Mouse (Mus musculus): ENCODE data around the gene Srd5a1. TPM values are rescaled to one million over a fixed set of nuclear protein-coding genes. Genes with fewer than 3 reads are reported as not detected.
A peak's percentile ranks its signal among the peaks of the same experiment; 100 is the strongest.

Srd5a1 gene
- polyA plus RNA-seq, 1 experiment from 2014 or later, result 24.9 TPM

GRCm38 (mm10) chr13:69534654-69535551 is 76.3 kb downstream of the Srd5a1 start:
- Histone ChIP-seq H3K4me2 (peak overlapping the region; percentile 92), H3K4me3 (ENCODE audit: low read depth, low read length) (peak overlapping the region; percentile 95), H3K9me3 (ENCODE audit: control insufficient read depth, low read length) (no peaks in the 10 kb centered on the region), H3K27me3 (ENCODE audit: control insufficient read depth, insufficient read depth, low read length) (no peaks in the 10 kb centered on the region), H3K27ac (ENCODE audit: low read depth, low read length) (peak overlapping the region; percentile 87), H3K4me1 (ENCODE audit: control insufficient read depth, insufficient read depth, low read length) (peaks cover 39% of the 10 kb centered on the region), H3K36me3 (ENCODE audit: control insufficient read depth, insufficient read depth, low read length) (no peaks in the 10 kb centered on the region; the same call in 1 of the 2 replicates), H3K9ac (ENCODE audit: low read length) (peak overlapping the region; percentile 95)
- peak; percentile 100 for DNase-seq (ENCODE audit: low spot score, missing footprints)
- under 1% methylated on average over 64 of the region's 86 CpGs for WGBS
- ATAC-seq (ENCODE audit: low FRiP score), result peak; percentile 94

GRCm38 (mm10) chr13:69534334-69534653 is 76.9 kb downstream of the Srd5a1 start, which contains the start of gene Tent4a:
Gene Tent4a (minus strand): TSS chr13:69534617.
- no peaks in the 10 kb centered on the region; the same call in 1 of the 2 replicates for H3K36me3 ChIP-seq (ENCODE audit: control insufficient read depth, insufficient read depth, low read length)
- ATAC-seq (ENCODE audit: low FRiP score) (peak; percentile 88), DNase-seq (ENCODE audit: low spot score, missing footprints) (no peak)
- peak within 1 kb of the TSS; percentile 92 for H3K4me2 ChIP-seq
- peak within 1 kb of the TSS; percentile 95 for H3K4me3 ChIP-seq (ENCODE audit: low read depth, low read length)
- H3K9ac ChIP-seq (ENCODE audit: low read length), result peak within 1 kb of the TSS; percentile 95
- H3K27ac ChIP-seq (ENCODE audit: low read depth, low read length), result peak within 1 kb of the TSS; percentile 87
- H3K4me1 ChIP-seq (ENCODE audit: control insufficient read depth, insufficient read depth, low read length), result peaks cover 39% of the 10 kb centered on the region
- WGBS, result 2% methylated on average over 41 of the region's 57 CpGs
- H3K27me3 ChIP-seq (ENCODE audit: control insufficient read depth, insufficient read depth, low read length), result no peaks in the 10 kb centered on the region
- no peaks in the 10 kb centered on the region for H3K9me3 ChIP-seq (ENCODE audit: control insufficient read depth, low read length)

GRCm38 (mm10) chr13:69533405-69534333 is 77.6 kb downstream of the Srd5a1 start, which contains the start of gene Nsun2:
Gene Nsun2 (plus strand): TSS chr13:69533746.
- H3K9ac ChIP-seq (ENCODE audit: low read length), result peak within 1 kb of the TSS; percentile 90
- 0 out of 2 replicates have a peak, but pooled peaks have one; percentile 1 for ATAC-seq (ENCODE audit: low FRiP score)

GRCm38 (mm10) chr13:69532893-69533404 is 78.3 kb downstream of the Srd5a1 start:
- H3K9me3 ChIP-seq (ENCODE audit: control insufficient read depth, low read length), result no peaks in the 10 kb centered on the region
- H3K4me1 ChIP-seq (ENCODE audit: control insufficient read depth, insufficient read depth, low read length), result peaks cover 36% of the 10 kb centered on the region
- H3K4me2 ChIP-seq, result peak overlapping the region; percentile 89
- WGBS, result 2% methylated on average over 9 of the region's 9 CpGs
- peak overlapping the region; percentile 73 for H3K27ac ChIP-seq (ENCODE audit: low read depth, low read length)
- peak overlapping the region; percentile 90 for H3K9ac ChIP-seq (ENCODE audit: low read length)
- no peak for ATAC-seq (ENCODE audit: low FRiP score)
- H3K36me3 ChIP-seq (ENCODE audit: control insufficient read depth, insufficient read depth, low read length), result no peaks in the 10 kb centered on the region; the same call in 1 of the 2 replicates
- H3K27me3 ChIP-seq (ENCODE audit: control insufficient read depth, insufficient read depth, low read length), result no peaks in the 10 kb centered on the region
- peak; percentile 83 for DNase-seq (ENCODE audit: low spot score, missing footprints)
- H3K4me3 ChIP-seq (ENCODE audit: low read depth, low read length), result peak overlapping the region; percentile 95

More at GRCm38 (mm10) chr13:69533405-69534333, 77.6 kb downstream of the Srd5a1 start, which contains the start of gene Nsun2:
- Histone ChIP-seq H3K27me3 (ENCODE audit: control insufficient read depth, insufficient read depth, low read length) (no peaks in the 10 kb centered on the region), H3K4me1 (ENCODE audit: control insufficient read depth, insufficient read depth, low read length) (peaks cover 40% of the 10 kb centered on the region), H3K4me3 (ENCODE audit: low read depth, low read length) (peak within 1 kb of the TSS; percentile 95), H3K4me2 (peak within 1 kb of the TSS; percentile 89), H3K27ac (ENCODE audit: low read depth, low read length) (peak within 1 kb of the TSS; percentile 87), H3K9me3 (ENCODE audit: control insufficient read depth, low read length) (no peaks in the 10 kb centered on the region), H3K36me3 (ENCODE audit: control insufficient read depth, insufficient read depth, low read length) (no peaks in the 10 kb centered on the region; the same call in 1 of the 2 replicates)
- DNase-seq (ENCODE audit: low spot score, missing footprints), result peak; percentile 90
- under 1% methylated on average over 78 of the region's 155 CpGs for WGBS

GRCm38 (mm10) chr13:69532101-69532892 is 78.9 kb downstream of the Srd5a1 start:
- no peaks in the 10 kb centered on the region for H3K27me3 ChIP-seq (ENCODE audit: control insufficient read depth, insufficient read depth, low read length)
- DNase-seq (ENCODE audit: low spot score, missing footprints) (peak; percentile 83), ATAC-seq (ENCODE audit: low FRiP score) (no peak)
- H3K4me2 ChIP-seq, result peak overlapping the region; percentile 89
- peaks cover 38% of the 10 kb centered on the region for H3K4me1 ChIP-seq (ENCODE audit: control insufficient read depth, insufficient read depth, low read length)
- H3K9ac ChIP-seq (ENCODE audit: low read length), result peak overlapping the region; percentile 90
- 25% methylated on average over 14 of the region's 14 CpGs for WGBS
- peak overlapping the region; percentile 95 for H3K4me3 ChIP-seq (ENCODE audit: low read depth, low read length)
- no peak overlapping the region for H3K27ac ChIP-seq (ENCODE audit: low read depth, low read length)
- H3K9me3 ChIP-seq (ENCODE audit: control insufficient read depth, low read length), result no peaks in the 10 kb centered on the region
- H3K36me3 ChIP-seq (ENCODE audit: control insufficient read depth, insufficient read depth, low read length), result no peaks in the 10 kb centered on the region; the same call in 1 of the 2 replicates

GRCm38 (mm10) chr13:69531431-69531830 is 79.8 kb downstream of the Srd5a1 start:
- Histone ChIP-seq H3K27ac (ENCODE audit: low read depth, low read length) (no peak overlapping the region), H3K27me3 (ENCODE audit: control insufficient read depth, insufficient read depth, low read length) (no peaks in the 10 kb centered on the region), H3K4me3 (ENCODE audit: low read depth, low read length) (peak overlapping the region; percentile 95), H3K9ac (ENCODE audit: low read length) (no peak overlapping the region; the same call in 1 of the 2 replicates), H3K4me1 (ENCODE audit: control insufficient read depth, insufficient read depth, low read length) (peaks cover 42% of the 10 kb centered on the region), H3K4me2 (peak overlapping the region; percentile 89), H3K36me3 (ENCODE audit: control insufficient read depth, insufficient read depth, low read length) (no peaks in the 10 kb centered on the region; the same call in 1 of the 2 replicates), H3K9me3 (ENCODE audit: control insufficient read depth, low read length) (no peaks in the 10 kb centered on the region)
- WGBS, result 55% methylated on average over 6 of the region's 6 CpGs
- DNase-seq (ENCODE audit: low spot score, missing footprints) (peak; percentile 57), ATAC-seq (ENCODE audit: low FRiP score) (no peak)

GRCm38 (mm10) chr13:69530951-69531350 is 80.3 kb downstream of the Srd5a1 start:
- H3K27me3 ChIP-seq (ENCODE audit: control insufficient read depth, insufficient read depth, low read length), result no peaks in the 10 kb centered on the region
- WGBS, result 86% methylated on average over 6 of the region's 6 CpGs
- no peak for DNase-seq (ENCODE audit: low spot score, missing footprints)
- no peak overlapping the region for H3K27ac ChIP-seq (ENCODE audit: low read depth, low read length)
- H3K4me3 ChIP-seq (ENCODE audit: low read depth, low read length), result peak overlapping the region; percentile 7; the same call in 1 of the 2 replicates
- H3K36me3 ChIP-seq (ENCODE audit: control insufficient read depth, insufficient read depth, low read length), result no peaks in the 10 kb centered on the region; the same call in 1 of the 2 replicates
- H3K9me3 ChIP-seq (ENCODE audit: control insufficient read depth, low read length), result no peaks in the 10 kb centered on the region
- peak overlapping the region; percentile 89 for H3K4me2 ChIP-seq
- peaks cover 46% of the 10 kb centered on the region for H3K4me1 ChIP-seq (ENCODE audit: control insufficient read depth, insufficient read depth, low read length)
- no peak for ATAC-seq (ENCODE audit: low FRiP score)
- peak overlapping the region; percentile 32; the same call in 1 of the 2 replicates for H3K9ac ChIP-seq (ENCODE audit: low read length)

- H3K9me3 ChIP-seq (ENCODE audit: control insufficient read depth, low read length), result no peaks in the 10 kb centered on the region
- no peak overlapping the region for H3K4me3 ChIP-seq (ENCODE audit: low read depth, low read length)
- no peak overlapping the region for H3K9ac ChIP-seq (ENCODE audit: low read length)
- H3K4me1 ChIP-seq (ENCODE audit: control insufficient read depth, insufficient read depth, low read length), result peaks cover 44% of the 10 kb centered on the region
- no peak overlapping the region for H3K27ac ChIP-seq (ENCODE audit: low read depth, low read length)
- H3K36me3 ChIP-seq (ENCODE audit: control insufficient read depth, insufficient read depth, low read length), result no peaks in the 10 kb centered on the region; the same call in 1 of the 2 replicates
- WGBS, result 73% methylated on average over 3 of the region's 3 CpGs
- H3K27me3 ChIP-seq (ENCODE audit: control insufficient read depth, insufficient read depth, low read length), result no peaks in the 10 kb centered on the region
- peak; percentile 39 for DNase-seq (ENCODE audit: low spot score, missing footprints)
- ATAC-seq (ENCODE audit: low FRiP score), result no peak
- H3K4me2 ChIP-seq, result 0 out of 2 replicates have a peak overlapping the region, but pooled peaks have one; percentile 2
These were observed 81.1 kb downstream of the Srd5a1 start for GRCm38 (mm10) chr13:69530156-69530555.

Data from midbrain, embryonic 11.5 days (tissue).